Mouse (Mus musculus) left cerebral cortex, adult 18-20 months (tissue): ENCODE measurements at regions not wholly inside any gene's neighbourhood (a gene's known extent, or its start where the extent isn't known, plus 50 kb on each side); places are given as distances from the start of the nearest gene placed in this dataset.

Experiments used
- DNase-seq, 2 experiments: peaks; one replicate each; pipeline ENCODE4 v3.0.0; 2021 to 2022; ENCODE audit warnings: low spot score in 2 of 2, mixed read lengths in 1 of 2

- DNase-seq: no peak
Observed at GRCm38 (mm10) chr13:37611387-37611786, 166.8 kb upstream of the Rreb1 start.

GRCm38 (mm10) chr13:37617015-37617414 is 161.2 kb upstream of the Rreb1 start:
- peak; percentile 19 to 47 for DNase-seq

GRCm38 (mm10) chr13:37619841-37620725 is 158.1 kb upstream of the Rreb1 start:
- no peak for DNase-seq

- DNase-seq: no peak
Observed at GRCm38 (mm10) chr13:37621319-37622050, 156.7 kb upstream of the Rreb1 start.

- no peak for DNase-seq
Observed at GRCm38 (mm10) chr13:37622366-37623088, 155.7 kb upstream of the Rreb1 start.

GRCm38 (mm10) chr13:37624741-37625140 is 153.5 kb upstream of the Rreb1 start:
- DNase-seq: no peak

- DNase-seq: no peak
Observed at GRCm38 (mm10) chr13:37625532-37626235, 152.5 kb upstream of the Rreb1 start.

- no peak for DNase-seq
Observed at GRCm38 (mm10) chr13:37628391-37629270, 149.6 kb upstream of the Rreb1 start.

- DNase-seq: no peak
Observed at GRCm38 (mm10) chr13:37629271-37629899, 148.8 kb upstream of the Rreb1 start.

GRCm38 (mm10) chr13:37632835-37633440 is 145.3 kb upstream of the Rreb1 start:
- no peak for DNase-seq

GRCm38 (mm10) chr13:37636363-37636762 is 141.8 kb upstream of the Rreb1 start:
- no peak for DNase-seq

GRCm38 (mm10) chr13:37637151-37637550 is 141.0 kb upstream of the Rreb1 start:
- DNase-seq: no peak

- no peak for DNase-seq
Observed at GRCm38 (mm10) chr13:37638071-37638511, 140.1 kb upstream of the Rreb1 start.

- no peak for DNase-seq
Observed at GRCm38 (mm10) chr13:37642410-37643093, 135.6 kb upstream of the Rreb1 start.

- DNase-seq: no peak
Observed at GRCm38 (mm10) chr13:37644751-37645181, 133.4 kb upstream of the Rreb1 start.

GRCm38 (mm10) chr13:37649467-37650080 is 128.6 kb upstream of the Rreb1 start:
- no peak for DNase-seq

- DNase-seq: no peak
Observed at GRCm38 (mm10) chr13:37651221-37651946, 126.8 kb upstream of the Rreb1 start.
